Mouse (Mus musculus) small intestine, adult 2 months (tissue): ENCODE measurements at regions not wholly inside any gene's neighbourhood (a gene's known extent, or its start where the extent isn't known, plus 50 kb on each side); places are given as distances from the start of the nearest gene placed in this dataset.

Source experiments
- CTCF ChIP-seq: fragments of 200-500 bp; IDR thresholded peaks from 2 replicates; pipeline ENCODE4 v1.5.1; 2012; ENCODE audit warnings: low read depth, mild to moderate bottlenecking, control low read depth, inconsistent platforms, low read length, moderate library complexity, mixed read lengths; ENCODE audit not compliant: insufficient replicate concordance, insufficient read length; ENCODE audit errors: extremely low read depth
- POLR2A ChIP-seq: fragments of 200-500 bp; IDR thresholded peaks from 2 replicates; pipeline ENCODE4 v1.6.1; 2012; ENCODE audit warnings: low read depth, mild to moderate bottlenecking, control low read depth, inconsistent platforms, low read length, moderate library complexity

GRCm38 (mm10) chr9:31582947-31583346 is 118.7 kb upstream of the Tmem45b start:
- TF ChIP-seq CTCF (no peak), POLR2A (no peak)
